Mouse (Mus musculus): ENCODE results near the gene Kif15. TPM values are rescaled to one million over a fixed set of nuclear protein-coding genes. Genes with fewer than 3 reads are reported as not detected.

The Kif15 gene
- 192 and 204 TPM in 2 replicates for polyA plus RNA-seq (2011; ENCODE audit: insufficient read depth, insufficient read length, low read depth, missing spikeins)

DNA sequence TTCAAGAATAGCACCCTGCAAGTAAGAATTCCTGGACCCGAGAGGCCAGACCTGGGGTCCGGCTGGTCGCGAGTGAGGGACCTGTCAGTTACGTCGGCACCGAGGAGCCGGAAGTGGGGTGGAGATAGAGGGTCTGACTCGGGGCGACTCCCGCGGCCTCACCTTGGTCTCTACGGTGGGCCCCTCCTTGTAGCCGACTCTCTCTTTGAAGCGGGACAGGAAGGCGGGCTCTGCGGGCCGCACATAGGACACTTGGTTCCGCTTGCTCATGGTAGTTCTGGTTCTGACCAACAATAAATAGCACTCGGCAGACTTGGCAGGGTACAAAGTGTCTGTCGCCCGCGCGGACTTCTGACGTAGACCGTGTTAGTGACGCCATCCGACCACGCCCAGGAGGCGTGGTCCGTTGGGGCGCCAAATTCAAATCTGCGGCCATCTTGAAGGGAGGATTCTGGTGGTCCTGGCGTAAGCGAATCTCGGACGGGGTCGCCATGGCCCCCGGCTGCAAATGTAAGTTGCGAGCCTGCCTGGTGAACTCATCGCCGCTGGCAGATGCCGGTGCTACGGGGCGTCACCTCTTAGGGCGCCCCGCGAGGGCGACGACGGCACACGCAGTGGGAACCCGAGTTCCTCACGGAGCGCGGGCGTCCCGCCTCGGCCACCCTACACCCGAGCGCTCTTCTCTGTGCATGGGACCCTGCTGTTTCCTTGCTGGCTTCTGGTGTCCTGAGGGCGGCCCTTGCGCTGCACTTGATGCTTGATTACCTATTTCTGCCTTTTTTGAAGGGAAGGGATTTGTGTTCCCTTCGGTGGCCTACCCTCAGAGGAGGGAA is at the start of gene Kif15, which contains the start of gene 1110059G10Rik:
Gene Kif15, plus strand, starts transcription at position 404 of the 833 bp plus-strand sequence.
Gene 1110059G10Rik, minus strand, starts transcription at position 358 of the 833 bp plus-strand sequence.
- H3K27me3 ChIP-seq (ENCODE audit: control insufficient read depth, insufficient read depth, low read length, poor library complexity, severe bottlenecking) = no peaks in the 10 kb centered on the region
- TF ChIP-seq POLR2A (IDR thresholded peaks at IDR 0.05; ENCODE audit: insufficient read depth, low read length) = peak; percentile 77
- no peak for TF ChIP-seq EP300 (IDR thresholded peaks at IDR 0.05; ENCODE audit: insufficient read depth, low read depth, low read length)
- peak within 1 kb of the TSS; percentile 84 for H3K9ac ChIP-seq (ENCODE audit: low read depth, poor library complexity, severe bottlenecking)
- H3K4me1 ChIP-seq (ENCODE audit: control insufficient read depth, insufficient read depth, low read length) = peaks cover 1% of the 10 kb centered on the region
- H3K36me3 ChIP-seq (ENCODE audit: control insufficient read depth, insufficient read depth, low read length, poor library complexity, severe bottlenecking) = peaks cover 2% of the 10 kb centered on the region; the same call in 1 of the 2 replicates
- H3K27ac ChIP-seq (ENCODE audit: insufficient read depth, low read length) = peak within 1 kb of the TSS; percentile 55
- H3K9me3 ChIP-seq (replicated peaks; ENCODE audit: control insufficient read depth, insufficient read depth, low read length, poor library complexity, severe bottlenecking) = no peaks in the 10 kb centered on the region
- H3K4me3 ChIP-seq (ENCODE audit: low read depth, low read length) = peak within 1 kb of the TSS; percentile 99

DNA sequence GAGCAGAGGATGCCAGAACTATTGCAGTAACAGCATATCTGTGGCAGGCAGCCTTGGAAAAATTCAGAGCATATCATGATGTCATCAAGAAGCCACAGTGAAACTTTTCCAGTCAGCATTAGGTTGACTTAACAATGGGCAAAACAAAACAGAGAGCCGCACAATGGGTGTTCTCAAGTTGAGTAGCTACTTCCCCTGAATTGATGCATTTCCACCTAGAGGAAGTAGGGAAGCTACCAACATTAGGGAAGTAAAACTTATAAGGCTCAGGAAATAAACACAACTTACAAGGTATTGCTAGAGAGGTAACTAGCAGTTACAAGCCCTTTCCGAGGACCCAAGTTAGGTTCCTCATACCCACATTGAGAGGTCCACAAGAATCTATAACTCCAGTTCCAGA is 49.8 kb upstream of the Kif15 start:
- no peaks in the 10 kb centered on the region for H3K9me3 ChIP-seq (replicated peaks; ENCODE audit: control insufficient read depth, insufficient read depth, low read length, poor library complexity, severe bottlenecking)
- H3K36me3 ChIP-seq (ENCODE audit: control insufficient read depth, insufficient read depth, low read length, poor library complexity, severe bottlenecking) = no peaks in the 10 kb centered on the region
- no peak overlapping the region for H3K27ac ChIP-seq (ENCODE audit: insufficient read depth, low read length)
- no peak for TF ChIP-seq CTCF (IDR thresholded peaks at IDR 0.05; ENCODE audit: low read depth, low read length)
- no peak for TF ChIP-seq EP300 (IDR thresholded peaks at IDR 0.05; ENCODE audit: insufficient read depth, low read depth, low read length)
- no peak for TF ChIP-seq POLR2A (IDR thresholded peaks at IDR 0.05; ENCODE audit: insufficient read depth, low read length)
- H3K4me3 ChIP-seq (ENCODE audit: low read depth, low read length) = no peak overlapping the region
- H3K9ac ChIP-seq (ENCODE audit: low read depth, poor library complexity, severe bottlenecking) = no peak overlapping the region
- H3K27me3 ChIP-seq (ENCODE audit: control insufficient read depth, insufficient read depth, low read length, poor library complexity, severe bottlenecking) = no peaks in the 10 kb centered on the region
- no peaks in the 10 kb centered on the region for H3K4me1 ChIP-seq (ENCODE audit: control insufficient read depth, insufficient read depth, low read length)

DNA sequence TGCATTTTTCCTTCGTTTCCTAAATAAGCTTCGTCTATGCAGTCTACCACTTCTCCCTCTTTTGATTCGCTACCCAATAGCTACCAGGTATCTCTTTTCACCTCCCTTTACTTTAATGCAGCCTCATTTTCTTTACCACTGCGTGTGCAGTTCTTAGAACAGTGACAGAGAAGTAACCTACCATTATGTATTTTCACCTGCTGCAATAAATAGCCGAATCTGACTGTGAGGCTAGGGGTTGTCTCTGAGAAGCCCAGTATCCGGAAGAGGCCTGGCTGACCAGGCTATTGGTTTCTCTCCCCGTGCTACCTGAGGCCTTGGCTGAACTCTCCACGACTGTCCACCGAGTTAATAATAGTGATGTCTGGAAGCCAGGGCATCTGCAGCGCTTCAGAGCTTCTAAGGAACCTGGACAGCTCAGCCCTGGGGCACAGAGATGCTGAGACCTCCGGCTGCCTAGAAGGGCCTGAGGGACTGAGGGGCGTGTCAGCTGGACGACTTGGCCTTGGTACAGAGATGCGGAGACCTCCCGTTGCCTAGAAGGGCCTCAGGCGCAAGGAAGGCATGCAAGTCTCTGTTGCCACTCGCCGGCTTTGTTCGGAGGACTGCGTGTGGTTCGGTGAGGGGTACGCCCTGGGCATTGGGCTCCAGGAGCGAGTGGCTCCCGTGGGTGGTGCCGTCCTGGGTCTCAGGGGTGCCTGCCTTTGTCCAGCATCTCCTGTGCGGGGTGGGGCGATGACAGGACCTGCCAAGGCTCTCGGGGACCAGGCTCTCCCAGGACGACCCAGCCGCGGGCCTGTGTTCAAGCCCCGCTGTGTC is 47.9 kb upstream of the Kif15 start:
- H3K4me1 ChIP-seq (ENCODE audit: control insufficient read depth, insufficient read depth, low read length) = no peaks in the 10 kb centered on the region
- 0 out of 2 replicates have a peak, but pooled peaks have one; percentile 39 for TF ChIP-seq EP300 (IDR thresholded peaks at IDR 0.05; ENCODE audit: insufficient read depth, low read depth, low read length)
- no peak for TF ChIP-seq POLR2A (IDR thresholded peaks at IDR 0.05; ENCODE audit: insufficient read depth, low read length)
- H3K4me3 ChIP-seq (ENCODE audit: low read depth, low read length) = peak overlapping the region; percentile 68
- no peak overlapping the region for H3K9ac ChIP-seq (ENCODE audit: low read depth, poor library complexity, severe bottlenecking)
- H3K36me3 ChIP-seq (ENCODE audit: control insufficient read depth, insufficient read depth, low read length, poor library complexity, severe bottlenecking) = no peaks in the 10 kb centered on the region
- H3K9me3 ChIP-seq (replicated peaks; ENCODE audit: control insufficient read depth, insufficient read depth, low read length, poor library complexity, severe bottlenecking) = no peaks in the 10 kb centered on the region
- no peaks in the 10 kb centered on the region for H3K27me3 ChIP-seq (ENCODE audit: control insufficient read depth, insufficient read depth, low read length, poor library complexity, severe bottlenecking)
- H3K27ac ChIP-seq (ENCODE audit: insufficient read depth, low read length) = no peak overlapping the region

DNA sequence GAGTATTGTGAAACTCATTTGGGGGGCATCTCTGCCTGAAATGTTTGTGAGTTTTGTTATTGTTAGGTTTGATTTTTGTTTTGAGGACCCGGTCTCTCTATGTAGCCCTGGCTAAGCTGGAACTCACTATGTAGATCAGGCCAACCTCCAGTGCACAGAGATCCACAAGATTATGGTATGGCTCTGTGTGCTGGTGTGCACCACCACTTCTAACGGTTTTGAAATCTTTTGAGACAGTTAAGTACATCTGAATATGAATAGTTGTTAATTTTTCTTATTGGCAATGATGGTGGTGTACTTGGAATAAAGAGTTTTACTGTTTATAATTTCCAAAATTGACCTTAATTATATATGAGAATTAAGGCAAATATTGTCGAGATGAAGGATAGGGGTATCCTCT is 28.4 kb upstream of the Kif15 start:
- Histone ChIP-seq H3K9ac (ENCODE audit: low read depth, poor library complexity, severe bottlenecking) (peak overlapping the region; percentile 81), H3K4me1 (ENCODE audit: control insufficient read depth, insufficient read depth, low read length) (peaks cover 2% of the 10 kb centered on the region), H3K36me3 (ENCODE audit: control insufficient read depth, insufficient read depth, low read length, poor library complexity, severe bottlenecking) (peaks cover 28% of the 10 kb centered on the region), H3K27me3 (ENCODE audit: control insufficient read depth, insufficient read depth, low read length, poor library complexity, severe bottlenecking) (no peaks in the 10 kb centered on the region), H3K27ac (ENCODE audit: insufficient read depth, low read length) (no peak overlapping the region), H3K9me3 (replicated peaks; ENCODE audit: control insufficient read depth, insufficient read depth, low read length, poor library complexity, severe bottlenecking) (no peaks in the 10 kb centered on the region), H3K4me3 (ENCODE audit: low read depth, low read length) (no peak overlapping the region)
- TF ChIP-seq CTCF (IDR thresholded peaks at IDR 0.05; ENCODE audit: low read depth, low read length) (no peak), POLR2A (IDR thresholded peaks at IDR 0.05; ENCODE audit: insufficient read depth, low read length) (no peak)

DNA sequence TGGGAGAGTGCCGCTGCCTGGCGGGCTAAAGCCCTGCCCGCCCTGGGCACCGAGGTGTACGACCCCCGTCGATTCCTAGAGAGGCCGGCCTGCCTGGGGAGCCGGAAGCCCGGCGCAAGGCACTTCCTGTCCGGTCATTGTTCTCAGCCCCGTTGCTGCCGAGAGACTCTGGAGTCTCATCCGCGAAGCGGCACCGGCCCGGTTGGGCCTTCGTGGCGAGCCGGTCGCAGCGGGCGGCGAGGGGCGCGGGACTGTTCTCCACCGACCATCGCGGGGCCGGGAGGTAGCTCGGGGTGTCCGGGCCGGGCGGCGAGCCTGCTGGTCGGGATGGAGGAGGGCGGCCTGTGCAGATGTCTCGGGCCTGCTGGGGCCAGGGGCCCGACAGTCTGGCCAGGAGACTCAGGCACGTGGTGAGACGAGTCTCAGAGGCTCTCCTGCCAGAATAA is 27.9 kb upstream of the Kif15 start, which contains the start of gene Zfp105:
Gene Zfp105, plus strand, starts transcription at position 137 of the 446 bp plus-strand sequence.
- Histone ChIP-seq H3K27me3 (ENCODE audit: control insufficient read depth, insufficient read depth, low read length, poor library complexity, severe bottlenecking) (no peaks in the 10 kb centered on the region), H3K9ac (ENCODE audit: low read depth, poor library complexity, severe bottlenecking) (peak within 1 kb of the TSS; percentile 81), H3K9me3 (replicated peaks; ENCODE audit: control insufficient read depth, insufficient read depth, low read length, poor library complexity, severe bottlenecking) (no peaks in the 10 kb centered on the region), H3K4me1 (ENCODE audit: control insufficient read depth, insufficient read depth, low read length) (peaks cover 2% of the 10 kb centered on the region), H3K36me3 (ENCODE audit: control insufficient read depth, insufficient read depth, low read length, poor library complexity, severe bottlenecking) (peaks cover 33% of the 10 kb centered on the region), H3K4me3 (ENCODE audit: low read depth, low read length) (peak within 1 kb of the TSS; percentile 95), H3K27ac (ENCODE audit: insufficient read depth, low read length) (no peak within 1 kb of the TSS)
- TF ChIP-seq POLR2A (IDR thresholded peaks at IDR 0.05; ENCODE audit: insufficient read depth, low read length) = peak; percentile 0
- TF ChIP-seq CTCF (IDR thresholded peaks at IDR 0.05; ENCODE audit: low read depth, low read length) = no peak

Measured in ES-Bruce4 (cell line).